Mouse (Mus musculus): Measurements from ENCODE around the gene Gemin2. TPM values are rescaled to one million over a fixed set of nuclear protein-coding genes. Genes with fewer than 3 reads are reported as not detected.
"Not testable (repeated sequence)": the region's sequence is repeated elsewhere in the genome, so short reads cannot be mapped to it uniquely, and the experiment has no call there.

Gemin2 gene
- polyA plus RNA-seq, 1 experiment = 12.8 TPM

GRCm38 (mm10) chr12:59052470-59052869 is 39.3 kb downstream of the Gemin2 start:
- peaks cover 52% of the 10 kb centered on the region for H3K36me3 ChIP-seq (ENCODE audit: control insufficient read depth, insufficient read depth)
- no peaks in the 10 kb centered on the region for H3K27me3 ChIP-seq (ENCODE audit: control insufficient read depth, insufficient read depth, insufficient read length)
- no peak overlapping the region for H3ac ChIP-seq (ENCODE audit: control insufficient read depth, insufficient read length, low read depth)
- TF ChIP-seq CTCF (IDR thresholded peaks at IDR 0.05; ENCODE audit: control insufficient read depth, insufficient read depth, insufficient read length) (no peak), MAX (IDR thresholded peaks at IDR 0.05) (no peak)
- H3K4me3 ChIP-seq (ENCODE audit: insufficient read depth, poor library complexity, severe bottlenecking) = no peak overlapping the region
- H3K79me3 ChIP-seq (ENCODE audit: low read depth) = peaks cover 71% of the 10 kb centered on the region
- peaks cover 91% of the 10 kb centered on the region for H3K79me2 ChIP-seq (ENCODE audit: control insufficient read depth, insufficient read depth)

- H3K36me3 ChIP-seq (ENCODE audit: control insufficient read depth, insufficient read depth) = peaks cover 47% of the 10 kb centered on the region
- no peak overlapping the region for H3ac ChIP-seq (ENCODE audit: control insufficient read depth, insufficient read length, low read depth)
- no peak for TF ChIP-seq USF1 (IDR thresholded peaks at IDR 0.05; ENCODE audit: low read depth)
- TF ChIP-seq CEBPB (IDR thresholded peaks at IDR 0.05; ENCODE audit: low read depth) = no peak
- TF ChIP-seq MYOD1 (IDR thresholded peaks at IDR 0.05; ENCODE audit: control insufficient read depth, insufficient read length, low read depth) = no peak
- no peak for TF ChIP-seq MAX (IDR thresholded peaks at IDR 0.05)
- no peak for TF ChIP-seq FOSL1 (IDR thresholded peaks at IDR 0.05; ENCODE audit: insufficient read depth, low read length, poor library complexity, severe bottlenecking)
- no peak for TF ChIP-seq MYOG (IDR thresholded peaks at IDR 0.05; ENCODE audit: control insufficient read depth, extremely low read depth, insufficient read length)
- TF ChIP-seq CTCF (IDR thresholded peaks at IDR 0.05; ENCODE audit: control insufficient read depth, insufficient read depth, insufficient read length) = no peak
- peaks cover 98% of the 10 kb centered on the region for H3K79me2 ChIP-seq (ENCODE audit: control insufficient read depth, insufficient read depth)
- H3K27me3 ChIP-seq (ENCODE audit: control insufficient read depth, insufficient read depth, insufficient read length) = no peaks in the 10 kb centered on the region
- peaks cover 76% of the 10 kb centered on the region for H3K79me3 ChIP-seq (ENCODE audit: low read depth)
- no peak overlapping the region for H3K4me3 ChIP-seq (ENCODE audit: insufficient read depth, poor library complexity, severe bottlenecking)
Measured at GRCm38 (mm10) chr12:59053166-59053565, 40.0 kb downstream of the Gemin2 start.

GRCm38 (mm10) chr12:59053976-59054375 is 40.8 kb downstream of the Gemin2 start:
- peaks cover 100% of the 10 kb centered on the region for H3K79me2 ChIP-seq (ENCODE audit: control insufficient read depth, insufficient read depth)
- H3K36me3 ChIP-seq (ENCODE audit: control insufficient read depth, insufficient read depth) = peaks cover 50% of the 10 kb centered on the region
- no peak overlapping the region for H3ac ChIP-seq (ENCODE audit: control insufficient read depth, insufficient read length, low read depth)
- TF ChIP-seq MYOD1 (IDR thresholded peaks at IDR 0.05; ENCODE audit: control insufficient read depth, insufficient read length, low read depth) (no peak), MAX (IDR thresholded peaks at IDR 0.05) (no peak), CTCF (IDR thresholded peaks at IDR 0.05; ENCODE audit: control insufficient read depth, insufficient read depth, insufficient read length) (no peak), MYOG (IDR thresholded peaks at IDR 0.05; ENCODE audit: control insufficient read depth, extremely low read depth, insufficient read length) (no peak), CEBPB (IDR thresholded peaks at IDR 0.05; ENCODE audit: low read depth) (no peak), FOSL1 (IDR thresholded peaks at IDR 0.05; ENCODE audit: insufficient read depth, low read length, poor library complexity, severe bottlenecking) (no peak), USF1 (IDR thresholded peaks at IDR 0.05; ENCODE audit: low read depth) (no peak)
- H3K79me3 ChIP-seq (ENCODE audit: low read depth) = peaks cover 81% of the 10 kb centered on the region
- H3K27me3 ChIP-seq (ENCODE audit: control insufficient read depth, insufficient read depth, insufficient read length) = no peaks in the 10 kb centered on the region
- no peak overlapping the region for H3K4me3 ChIP-seq (ENCODE audit: insufficient read depth, poor library complexity, severe bottlenecking)

GRCm38 (mm10) chr12:59055196-59055850 is 42.1 kb downstream of the Gemin2 start:
- H3K36me3 ChIP-seq (ENCODE audit: control insufficient read depth, insufficient read depth) = peaks cover 52% of the 10 kb centered on the region
- H3K27me3 ChIP-seq (ENCODE audit: control insufficient read depth, insufficient read depth, insufficient read length) = no peaks in the 10 kb centered on the region
- TF ChIP-seq FOSL1 (IDR thresholded peaks at IDR 0.05; ENCODE audit: insufficient read depth, low read length, poor library complexity, severe bottlenecking) (no peak), MAX (IDR thresholded peaks at IDR 0.05) (no peak), MYOD1 (IDR thresholded peaks at IDR 0.05; ENCODE audit: control insufficient read depth, insufficient read length, low read depth) (no peak)
- H3K4me3 ChIP-seq (ENCODE audit: insufficient read depth, poor library complexity, severe bottlenecking) = no peak overlapping the region
- H3K79me2 ChIP-seq (ENCODE audit: control insufficient read depth, insufficient read depth) = peaks cover 100% of the 10 kb centered on the region
- no peak overlapping the region for H3ac ChIP-seq (ENCODE audit: control insufficient read depth, insufficient read length, low read depth)
- H3K79me3 ChIP-seq (ENCODE audit: low read depth) = peaks cover 88% of the 10 kb centered on the region

GRCm38 (mm10) chr12:59056222-59056621 is 43.0 kb downstream of the Gemin2 start:
- Histone ChIP-seq H3K36me3 (ENCODE audit: control insufficient read depth, insufficient read depth) (peaks cover 44% of the 10 kb centered on the region), H3ac (ENCODE audit: control insufficient read depth, insufficient read length, low read depth) (no peak overlapping the region), H3K4me3 (ENCODE audit: insufficient read depth, poor library complexity, severe bottlenecking) (no peak overlapping the region), H3K27me3 (ENCODE audit: control insufficient read depth, insufficient read depth, insufficient read length) (no peaks in the 10 kb centered on the region), H3K79me2 (ENCODE audit: control insufficient read depth, insufficient read depth) (peaks cover 100% of the 10 kb centered on the region), H3K79me3 (ENCODE audit: low read depth) (peaks cover 87% of the 10 kb centered on the region)
- TF ChIP-seq MYOG (IDR thresholded peaks at IDR 0.05; ENCODE audit: control insufficient read depth, extremely low read depth, insufficient read length) (no peak), CTCF (IDR thresholded peaks at IDR 0.05; ENCODE audit: control insufficient read depth, insufficient read depth, insufficient read length) (no peak), CEBPB (IDR thresholded peaks at IDR 0.05; ENCODE audit: low read depth) (no peak), USF1 (IDR thresholded peaks at IDR 0.05; ENCODE audit: low read depth) (no peak), MAX (IDR thresholded peaks at IDR 0.05) (no peak), MYOD1 (IDR thresholded peaks at IDR 0.05; ENCODE audit: control insufficient read depth, insufficient read length, low read depth) (no peak), FOSL1 (IDR thresholded peaks at IDR 0.05; ENCODE audit: insufficient read depth, low read length, poor library complexity, severe bottlenecking) (no peak)

- H3K27me3 ChIP-seq (ENCODE audit: control insufficient read depth, insufficient read depth, insufficient read length); H3K4me3 ChIP-seq (ENCODE audit: insufficient read depth, poor library complexity, severe bottlenecking); H3ac ChIP-seq (ENCODE audit: control insufficient read depth, insufficient read length, low read depth): not testable (repeated sequence)
- peaks cover 71% of the 10 kb centered on the region for H3K79me3 ChIP-seq (ENCODE audit: low read depth)
- H3K36me3 ChIP-seq (ENCODE audit: control insufficient read depth, insufficient read depth) = peaks cover 33% of the 10 kb centered on the region
- peaks cover 82% of the 10 kb centered on the region for H3K79me2 ChIP-seq (ENCODE audit: control insufficient read depth, insufficient read depth)
Measured at GRCm38 (mm10) chr12:59058242-59058641, 45.0 kb downstream of the Gemin2 start.

All from C2C12 (cell line).